Mouse (Mus musculus) urinary bladder, postnatal 25 days (tissue): ENCODE results near the gene Fnbp1.

Experiments
- DNase-seq: peaks from one replicate; pipeline ENCODE4 v3.0.0; 2022; ENCODE audit warnings: low spot score

Gene Fnbp1

GRCm38 (mm10) chr2:31067696-31068245, 74.0 kb downstream of the Fnbp1 start:
- DNase-seq = no peak

DNA sequence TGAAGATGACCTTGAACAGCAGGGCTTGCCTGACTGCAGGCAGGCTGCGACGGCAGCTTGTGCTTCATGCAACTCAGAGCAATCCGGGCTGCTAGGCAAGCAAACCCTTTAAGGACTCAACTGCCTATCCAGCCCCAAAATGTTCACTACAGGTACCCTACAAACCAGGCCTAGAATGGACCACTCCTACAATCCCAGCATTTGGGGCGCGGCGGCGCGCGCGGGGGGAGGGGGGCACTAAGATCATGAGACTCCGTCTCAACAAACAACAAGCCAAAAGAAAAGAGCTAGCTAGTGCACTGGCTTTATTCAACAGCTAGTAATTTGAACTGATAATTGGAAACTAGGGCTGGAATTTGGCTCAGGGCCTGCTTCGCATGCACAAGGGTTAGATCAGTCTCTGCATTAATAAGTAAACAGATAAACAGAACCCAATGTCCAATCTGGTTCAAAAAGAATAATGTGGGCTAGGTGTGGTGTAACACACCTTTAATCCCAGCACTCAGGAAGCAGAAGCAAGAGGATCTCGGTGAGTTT, 74.7 kb downstream of the Fnbp1 start:
- DNase-seq = no peak

GRCm38 (mm10) chr2:31066019-31066789, 75.6 kb downstream of the Fnbp1 start:
- DNase-seq = no peak

- DNase-seq = no peak
Measured at GRCm38 (mm10) chr2:31061868-31062628, 79.8 kb downstream of the Fnbp1 start.

GRCm38 (mm10) chr2:31060787-31061730, 80.7 kb downstream of the Fnbp1 start:
- DNase-seq = no peak

GRCm38 (mm10) chr2:31060271-31060670, 81.5 kb downstream of the Fnbp1 start:
- no peak for DNase-seq

GRCm38 (mm10) chr2:31058443-31058842, 83.4 kb downstream of the Fnbp1 start:
- DNase-seq = no peak

GRCm38 (mm10) chr2:31057549-31058177, 84.1 kb downstream of the Fnbp1 start:
- no peak for DNase-seq

- DNase-seq = no peak
Measured at GRCm38 (mm10) chr2:31056070-31056469, 85.7 kb downstream of the Fnbp1 start.

- no peak for DNase-seq
Measured at GRCm38 (mm10) chr2:31053851-31054340, 87.9 kb downstream of the Fnbp1 start.

GRCm38 (mm10) chr2:31053426-31053825, 88.4 kb downstream of the Fnbp1 start:
- no peak for DNase-seq

- DNase-seq = no peak
Measured at GRCm38 (mm10) chr2:31052441-31052840, 89.4 kb downstream of the Fnbp1 start.

DNA sequence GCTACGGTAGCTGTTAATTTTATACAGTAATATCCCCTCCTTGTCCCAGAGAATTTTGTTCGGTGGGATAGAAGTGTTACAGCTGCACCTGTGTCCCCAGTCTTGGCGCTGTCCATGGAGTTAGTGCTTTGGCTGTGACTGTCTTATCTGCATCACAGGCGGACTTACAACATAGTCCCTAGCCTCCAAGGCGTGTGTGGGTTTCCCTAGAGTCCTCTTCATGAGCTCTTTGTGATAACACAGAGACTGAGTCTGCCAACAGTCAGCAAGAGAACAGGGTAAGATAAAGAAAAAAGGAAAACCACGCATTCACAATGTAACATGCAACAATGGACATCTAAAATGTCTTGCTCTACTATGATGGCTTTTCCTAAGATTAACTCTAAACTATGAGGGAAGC, 93.8 kb downstream of the Fnbp1 start:
- DNase-seq = no peak

- DNase-seq = no peak
Measured at GRCm38 (mm10) chr2:31043856-31044255, 98.0 kb downstream of the Fnbp1 start.

DNA sequence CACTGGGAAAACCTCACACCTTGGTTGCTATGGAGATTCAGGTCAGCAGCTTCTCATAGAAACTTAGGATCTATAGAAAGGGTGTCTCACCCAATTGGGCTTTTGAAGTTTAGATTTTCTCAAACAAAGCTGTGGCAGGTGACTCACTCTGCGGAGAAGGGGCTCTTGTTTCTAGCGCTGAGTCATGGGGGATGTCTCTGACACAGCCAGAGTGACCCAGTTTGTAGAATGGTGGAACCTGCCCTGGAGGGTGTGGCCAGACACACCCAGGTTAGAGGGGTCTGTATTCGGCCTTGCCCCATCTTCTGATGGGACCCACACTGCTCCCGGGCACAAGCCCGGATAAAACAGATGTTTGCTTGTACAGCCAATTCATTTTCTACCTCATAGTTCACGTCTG, 98.9 kb downstream of the Fnbp1 start:
- no peak for DNase-seq

- DNase-seq = no peak
Measured at GRCm38 (mm10) chr2:31041386-31041785, 100.4 kb downstream of the Fnbp1 start.

- no peak for DNase-seq
Measured at GRCm38 (mm10) chr2:31040487-31040886, 101.3 kb downstream of the Fnbp1 start.

DNA sequence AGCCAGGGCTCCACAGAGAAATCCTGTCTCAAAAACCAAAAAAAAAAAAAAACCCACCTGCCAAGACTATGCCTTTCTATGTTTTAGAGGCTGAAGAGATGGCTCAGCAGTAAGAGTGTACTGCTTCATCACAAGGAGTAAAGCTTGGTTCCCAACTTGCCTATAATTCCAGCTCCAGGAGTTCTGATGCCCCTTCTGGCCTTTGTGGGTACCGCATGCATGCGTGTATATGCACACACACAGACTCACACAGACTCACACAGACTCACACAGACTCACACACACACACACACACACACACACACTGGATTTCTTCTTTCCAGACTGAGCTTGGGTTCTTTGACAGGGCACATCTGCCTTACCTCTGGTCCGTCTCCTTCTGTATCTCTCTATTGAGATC, 101.8 kb downstream of the Fnbp1 start:
- DNase-seq = no peak

DNA sequence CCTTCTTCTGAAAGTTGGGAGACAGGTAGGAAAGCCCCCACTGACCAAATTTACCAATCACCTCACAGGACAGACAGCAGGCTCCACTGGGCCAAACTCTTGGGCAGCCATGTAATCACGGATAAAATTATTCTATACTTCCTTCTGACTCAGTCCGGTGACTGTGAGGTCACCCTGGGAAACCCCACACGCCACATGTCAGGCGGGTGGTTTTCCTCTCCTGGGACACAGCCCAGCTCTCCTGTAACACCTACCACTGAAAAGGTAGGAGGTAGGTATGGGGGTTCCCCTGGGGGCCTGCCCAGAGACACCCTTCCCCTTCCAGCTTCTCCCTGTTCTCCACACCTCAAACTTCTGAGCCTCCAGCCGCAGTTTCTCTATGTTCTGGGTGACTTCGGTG, 105.0 kb downstream of the Fnbp1 start:
- DNase-seq = no peak

- DNase-seq = no peak
Measured at GRCm38 (mm10) chr2:31031972-31032371, 109.8 kb downstream of the Fnbp1 start.

- no peak for DNase-seq
Measured at GRCm38 (mm10) chr2:31026642-31027041, 115.2 kb downstream of the Fnbp1 start.
